Mouse (Mus musculus) G1E (cell line): ENCODE results near the gene Lrba.

Experiments
- CTCF ChIP-seq: IDR thresholded peaks from 2 replicates; pipeline ENCODE4 v1.5.1; 2012; ENCODE audit warnings: low read depth, low read length, inconsistent platforms, mixed read lengths
- GATA1 ChIP-seq: IDR thresholded peaks from 2 replicates; pipeline ENCODE4 v1.6.1; 2012; ENCODE audit warnings: borderline replicate concordance, low read length, inconsistent platforms, mixed read lengths
- POLR2AphosphoS5 ChIP-seq: IDR thresholded peaks from 2 replicates; pipeline ENCODE4 v1.6.1; 2012; ENCODE audit warnings: low read depth, low read length, inconsistent platforms; ENCODE audit not compliant: insufficient replicate concordance

DNA sequence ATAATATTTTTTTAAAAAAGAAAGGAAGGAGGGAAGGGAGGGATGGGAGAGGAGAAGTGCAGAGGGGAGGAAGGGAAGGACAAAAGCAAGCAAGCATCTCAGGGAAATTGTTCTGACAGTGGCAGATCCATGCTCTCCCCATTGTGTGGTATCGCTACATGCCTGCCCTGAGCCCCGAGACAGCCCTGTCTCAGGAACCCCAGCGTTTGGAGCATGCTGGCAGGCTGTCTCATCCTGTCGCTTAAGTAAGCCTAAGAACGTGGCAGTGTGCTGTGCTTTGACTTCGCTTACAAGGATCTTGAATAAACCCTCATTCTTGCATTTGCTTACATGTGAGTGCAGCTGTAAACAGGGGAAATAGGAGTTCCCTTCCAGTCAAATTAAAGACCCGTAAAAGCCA is 526.2 kb downstream of the Lrba start:
- TF ChIP-seq CTCF, result no peak
- no peak for TF ChIP-seq GATA1
- no peak for TF ChIP-seq POLR2AphosphoS5
